Mouse (Mus musculus): Measurements from ENCODE around the gene Milr1. TPM values are rescaled to one million over a fixed set of nuclear protein-coding genes. Genes with fewer than 3 reads are reported as not detected.
A peak's percentile ranks its signal among the peaks of the same experiment; 100 is the strongest.
"Not testable (repeated sequence)": the region's sequence is repeated elsewhere in the genome, so short reads cannot be mapped to it uniquely, and the experiment has no call there.

The Milr1 gene
- polyA plus RNA-seq, 1 experiment from 2014 or later: 5.1 TPM

- ATAC-seq: no peak
- Histone ChIP-seq H3K36me3 (replicated peaks; ENCODE audit: insufficient read depth, low read length) (no peaks in the 10 kb centered on the region), H3K27me3 (ENCODE audit: insufficient read depth, low read length) (no peaks in the 10 kb centered on the region), H3K4me2 (ENCODE audit: low read depth, low read length) (no peak overlapping the region), H3K9ac (replicated peaks) (no peak overlapping the region), H3K4me1 (ENCODE audit: insufficient read depth) (peaks cover 14% of the 10 kb centered on the region), H3K4me3 (ENCODE audit: low read depth, low read length) (no peak overlapping the region), H3K9me3 (ENCODE audit: low read length) (no peaks in the 10 kb centered on the region), H3K27ac (ENCODE audit: low read depth) (no peak overlapping the region)
- WGBS (ENCODE audit: insufficient replicate concordance): 79% methylated on average over 8 of the region's 8 CpGs
- no peak for DNase-seq
- TF ChIP-seq CTCF (IDR thresholded peaks at IDR 0.05; ENCODE audit: low read depth): no peak
- TF ChIP-seq EP300 (IDR thresholded peaks at IDR 0.05; ENCODE audit: low read depth): no peak
Measured at GRCm38 (mm10) chr11:106720379-106720778, 30.6 kb upstream of the Milr1 start.

- Histone ChIP-seq H3K36me3 (replicated peaks; ENCODE audit: insufficient read depth, low read length) (no peaks in the 10 kb centered on the region), H3K9me3 (ENCODE audit: low read length) (no peaks in the 10 kb centered on the region), H3K9ac (replicated peaks) (no peak overlapping the region), H3K27me3 (ENCODE audit: insufficient read depth, low read length) (no peaks in the 10 kb centered on the region), H3K4me1 (ENCODE audit: insufficient read depth) (peaks cover 5% of the 10 kb centered on the region), H3K4me3 (ENCODE audit: low read depth, low read length) (no peak overlapping the region), H3K4me2 (ENCODE audit: low read depth, low read length) (no peak overlapping the region), H3K27ac (ENCODE audit: low read depth) (no peak overlapping the region)
- ATAC-seq (peak; percentile 55), DNase-seq (no peak)
- WGBS (ENCODE audit: insufficient replicate concordance): 21% methylated on average over 7 of the region's 7 CpGs
- TF ChIP-seq EP300 (IDR thresholded peaks at IDR 0.05; ENCODE audit: low read depth) (no peak), CTCF (IDR thresholded peaks at IDR 0.05; ENCODE audit: low read depth) (no peak)
Measured at GRCm38 (mm10) chr11:106722831-106723361, 28.1 kb upstream of the Milr1 start.

GRCm38 (mm10) chr11:106723611-106724125, 27.4 kb upstream of the Milr1 start:
- H3K4me3 ChIP-seq (ENCODE audit: low read depth, low read length): no peak overlapping the region
- H3K27ac ChIP-seq (ENCODE audit: low read depth): no peak overlapping the region
- TF ChIP-seq CTCF (IDR thresholded peaks at IDR 0.05; ENCODE audit: low read depth) (no peak), EP300 (IDR thresholded peaks at IDR 0.05; ENCODE audit: low read depth) (no peak)
- ATAC-seq (no peak), DNase-seq (no peak)
- WGBS (ENCODE audit: insufficient replicate concordance): 81% methylated on average over 15 of the region's 15 CpGs
- H3K4me2 ChIP-seq (ENCODE audit: low read depth, low read length): no peak overlapping the region
- H3K4me1 ChIP-seq (ENCODE audit: insufficient read depth): peaks cover 11% of the 10 kb centered on the region
- no peak overlapping the region for H3K9ac ChIP-seq (replicated peaks)
- H3K36me3 ChIP-seq (replicated peaks; ENCODE audit: insufficient read depth, low read length): no peaks in the 10 kb centered on the region
- H3K27me3 ChIP-seq (ENCODE audit: insufficient read depth, low read length): no peaks in the 10 kb centered on the region
- no peaks in the 10 kb centered on the region for H3K9me3 ChIP-seq (ENCODE audit: low read length)

GRCm38 (mm10) chr11:106724176-106724915, 26.7 kb upstream of the Milr1 start:
- Histone ChIP-seq H3K9ac (replicated peaks) (no peak overlapping the region), H3K36me3 (replicated peaks; ENCODE audit: insufficient read depth, low read length) (no peaks in the 10 kb centered on the region), H3K4me1 (ENCODE audit: insufficient read depth) (peaks cover 13% of the 10 kb centered on the region), H3K27ac (ENCODE audit: low read depth) (no peak overlapping the region), H3K4me3 (ENCODE audit: low read depth, low read length) (no peak overlapping the region), H3K9me3 (ENCODE audit: low read length) (no peaks in the 10 kb centered on the region), H3K27me3 (ENCODE audit: insufficient read depth, low read length) (no peaks in the 10 kb centered on the region), H3K4me2 (ENCODE audit: low read depth, low read length) (no peak overlapping the region)
- WGBS (ENCODE audit: insufficient replicate concordance): 82% methylated on average over 10 of the region's 10 CpGs
- TF ChIP-seq EP300 (IDR thresholded peaks at IDR 0.05; ENCODE audit: low read depth) (no peak), CTCF (IDR thresholded peaks at IDR 0.05; ENCODE audit: low read depth) (no peak)
- no peak for ATAC-seq
- no peak for DNase-seq

GRCm38 (mm10) chr11:106724916-106725235, 26.1 kb upstream of the Milr1 start:
- not testable (repeated sequence) for ATAC-seq; H3K9me3 ChIP-seq (ENCODE audit: low read length); H3K4me2 ChIP-seq (ENCODE audit: low read depth, low read length); DNase-seq; H3K27ac ChIP-seq (ENCODE audit: low read depth); H3K36me3 ChIP-seq (replicated peaks; ENCODE audit: insufficient read depth, low read length); H3K27me3 ChIP-seq (ENCODE audit: insufficient read depth, low read length); H3K9ac ChIP-seq (replicated peaks); H3K4me3 ChIP-seq (ENCODE audit: low read depth, low read length)
- 85% methylated on average over 9 of the region's 9 CpGs for WGBS (ENCODE audit: insufficient replicate concordance)
- H3K4me1 ChIP-seq (ENCODE audit: insufficient read depth): peaks cover 13% of the 10 kb centered on the region

GRCm38 (mm10) chr11:106727967-106728366, 23.1 kb upstream of the Milr1 start:
- Histone ChIP-seq H3K9ac (replicated peaks) (no peak overlapping the region), H3K27ac (ENCODE audit: low read depth) (no peak overlapping the region), H3K4me2 (ENCODE audit: low read depth, low read length) (no peak overlapping the region), H3K27me3 (ENCODE audit: insufficient read depth, low read length) (no peaks in the 10 kb centered on the region), H3K4me1 (ENCODE audit: insufficient read depth) (peaks cover 12% of the 10 kb centered on the region), H3K4me3 (ENCODE audit: low read depth, low read length) (no peak overlapping the region), H3K9me3 (ENCODE audit: low read length) (no peaks in the 10 kb centered on the region), H3K36me3 (replicated peaks; ENCODE audit: insufficient read depth, low read length) (no peaks in the 10 kb centered on the region)
- DNase-seq (no peak), ATAC-seq (no peak)
- TF ChIP-seq CTCF (IDR thresholded peaks at IDR 0.05; ENCODE audit: low read depth): no peak
- no peak for TF ChIP-seq EP300 (IDR thresholded peaks at IDR 0.05; ENCODE audit: low read depth)
- 76% methylated on average over 5 of the region's 5 CpGs for WGBS (ENCODE audit: insufficient replicate concordance)
